In the genomic region with DNA sequence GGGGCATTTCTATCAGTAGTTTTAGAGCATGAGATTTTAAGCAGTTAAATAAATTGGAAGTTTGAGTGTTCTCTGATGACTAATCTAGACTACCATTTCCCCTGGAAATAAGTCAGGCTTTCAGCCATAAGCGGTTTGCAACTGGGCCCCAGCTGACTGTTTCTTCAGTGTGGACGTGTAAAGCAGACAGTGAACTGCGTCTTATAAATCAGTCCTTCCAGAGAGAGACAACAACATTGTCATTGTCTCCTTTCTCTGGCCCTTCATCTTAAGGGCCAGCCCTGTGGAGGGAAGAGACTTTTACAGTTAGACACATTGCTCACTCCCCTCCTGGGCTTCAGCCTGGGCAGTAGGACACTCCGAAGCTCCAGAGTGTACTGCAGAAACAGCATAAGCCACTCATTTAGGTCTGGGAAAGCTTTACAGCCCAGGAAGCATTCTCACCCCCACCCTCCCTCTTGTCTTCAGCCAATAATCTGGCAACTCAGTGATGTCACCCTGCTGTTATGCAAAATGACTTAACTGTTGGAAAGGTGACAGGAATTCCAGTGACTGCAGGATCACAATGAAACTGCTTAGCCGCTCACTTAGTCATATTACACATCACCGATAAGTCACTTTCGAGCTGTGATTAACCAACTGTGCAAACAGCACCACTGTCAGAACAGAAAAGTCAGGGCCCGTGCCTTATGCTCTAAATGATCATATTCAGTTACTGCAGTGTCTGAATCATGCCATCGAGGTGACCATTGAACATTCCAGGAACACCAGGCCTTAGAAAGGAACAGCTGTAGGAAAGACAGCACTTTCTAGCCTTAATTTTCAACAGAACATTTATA, we compare ENCODE assay signal across 7 mouse cellular contexts. TPM values are rescaled to one million over a fixed set of nuclear protein-coding genes. Genes with fewer than 3 reads are reported as not detected.
DNase-seq lines count a peak whose midpoint lies in the region; ATAC-seq and TF ChIP-seq lines count a peak whose summit lies in the region.

No protein-coding gene starts in this region.

- H3K4me3 ChIP-seq in bone marrow macrophage, adult 2 months (ENCODE audit: insufficient read depth, low read length), result peak overlapping the region; percentile 23
- H3K4me3 ChIP-seq in embryonic facial prominence, embryonic 11.5 days (ENCODE audit: low read depth, low read length), result no peak overlapping the region
- H3K4me3 ChIP-seq in heart, embryonic 10.5 days, result peak overlapping the region; percentile 43
- H3K4me3 ChIP-seq in limb, embryonic 14.5 days (replicated peaks; ENCODE audit: low read length), result no peak overlapping the region
- H3K4me3 ChIP-seq in midbrain, embryonic 16.5 days (ENCODE audit: low read depth, low read length), result peak overlapping the region; percentile 18; the same call in 1 of the 2 replicates

- no peak overlapping the region for H3K4me2 ChIP-seq in embryonic facial prominence, embryonic 11.5 days (ENCODE audit: low read depth, low read length)
- H3K4me2 ChIP-seq in limb, embryonic 14.5 days (replicated peaks; ENCODE audit: low read depth, low read length, severe bottlenecking), result peak overlapping the region; percentile 31; the same call in 1 of the 2 replicates
- peak overlapping the region; percentile 46 for H3K4me2 ChIP-seq in midbrain, embryonic 16.5 days (ENCODE audit: low read length)

- H3K27me3 ChIP-seq in embryonic facial prominence, embryonic 11.5 days (ENCODE audit: control insufficient read depth, insufficient read depth, low read length), result no peaks in the 10 kb centered on the region
- no peaks in the 10 kb centered on the region; the same call in 1 of the 2 replicates for H3K27me3 ChIP-seq in heart, embryonic 10.5 days (ENCODE audit: insufficient read depth, poor library complexity, severe bottlenecking)
- no peaks in the 10 kb centered on the region for H3K27me3 ChIP-seq in limb, embryonic 14.5 days (ENCODE audit: control insufficient read depth, insufficient read depth, low read length)
- H3K27me3 ChIP-seq in midbrain, embryonic 16.5 days (ENCODE audit: control insufficient read depth, insufficient read depth, low read depth, low read length), result no peaks in the 10 kb centered on the region

- TF ChIP-seq CTCF in bone marrow macrophage, adult 2 months (IDR thresholded peaks at IDR 0.05; ENCODE audit: low read depth, low read length), result no peak

- no peak overlapping the region for H3K27ac ChIP-seq in bone marrow macrophage, adult 2 months (ENCODE audit: insufficient read depth, low read depth, low read length)
- no peak overlapping the region for H3K27ac ChIP-seq in embryonic facial prominence, embryonic 11.5 days (replicated peaks; ENCODE audit: low read depth, low read length)
- H3K27ac ChIP-seq in heart, embryonic 10.5 days, result peak overlapping the region; percentile 85
- H3K27ac ChIP-seq in limb, embryonic 14.5 days (replicated peaks; ENCODE audit: low read depth, low read length), result peak overlapping the region; percentile 65
- no peak overlapping the region for H3K27ac ChIP-seq in midbrain, embryonic 16.5 days (ENCODE audit: low read length)

- H3K36me3 ChIP-seq in embryonic facial prominence, embryonic 11.5 days (replicated peaks; ENCODE audit: control insufficient read depth, insufficient read depth, low read depth, low read length), result no peaks in the 10 kb centered on the region
- no peaks in the 10 kb centered on the region for H3K36me3 ChIP-seq in heart, embryonic 10.5 days
- H3K36me3 ChIP-seq in limb, embryonic 14.5 days (ENCODE audit: control insufficient read depth, insufficient read depth, low read length), result no peaks in the 10 kb centered on the region
- H3K36me3 ChIP-seq in midbrain, embryonic 16.5 days (ENCODE audit: control insufficient read depth, insufficient read depth, low read length), result no peaks in the 10 kb centered on the region

- peaks cover 33% of the 10 kb centered on the region for H3K4me1 ChIP-seq in bone marrow macrophage, adult 2 months (ENCODE audit: control insufficient read depth, insufficient read depth, low read length)
- no peaks in the 10 kb centered on the region for H3K4me1 ChIP-seq in embryonic facial prominence, embryonic 11.5 days (ENCODE audit: control insufficient read depth, insufficient read depth, low read length)
- H3K4me1 ChIP-seq in heart, embryonic 10.5 days, result peaks cover 32% of the 10 kb centered on the region
- H3K4me1 ChIP-seq in limb, embryonic 14.5 days (ENCODE audit: control insufficient read depth, insufficient read depth, low read length), result peaks cover 28% of the 10 kb centered on the region
- peaks cover 9% of the 10 kb centered on the region; the same call in 1 of the 2 replicates for H3K4me1 ChIP-seq in midbrain, embryonic 16.5 days (ENCODE audit: control insufficient read depth, insufficient read depth, low read length)

- TF ChIP-seq POLR2A in bone marrow macrophage, adult 2 months (IDR thresholded peaks at IDR 0.05; ENCODE audit: borderline replicate concordance, low read depth, low read length), result no peak
- TF ChIP-seq POLR2A in limb, embryonic 14.5 days (IDR thresholded peaks at IDR 0.05; ENCODE audit: borderline replicate concordance, extremely low read depth, insufficient read depth, insufficient read length), result no peak

- WGBS in embryonic facial prominence, embryonic 11.5 days, result 13% methylated on average over 9 of the region's 9 CpGs
- 4% methylated on average over 9 of the region's 9 CpGs for WGBS in heart, embryonic 10.5 days
- 7% methylated on average over 9 of the region's 9 CpGs for WGBS in limb, embryonic 14.5 days
- 7% methylated on average over 9 of the region's 9 CpGs for WGBS in midbrain, embryonic 16.5 days

- no peak overlapping the region for H3K9ac ChIP-seq in embryonic facial prominence, embryonic 11.5 days (replicated peaks; ENCODE audit: low read length)
- peak overlapping the region; percentile 25; the same call in 1 of the 2 replicates for H3K9ac ChIP-seq in limb, embryonic 14.5 days (ENCODE audit: low read depth, low read length, severe bottlenecking)
- no peak overlapping the region for H3K9ac ChIP-seq in midbrain, embryonic 16.5 days (ENCODE audit: low read depth, low read length)

- H3K9me3 ChIP-seq in embryonic facial prominence, embryonic 11.5 days (replicated peaks; ENCODE audit: control insufficient read depth, low read length), result no peaks in the 10 kb centered on the region
- H3K9me3 ChIP-seq in heart, embryonic 10.5 days, result no peaks in the 10 kb centered on the region
- H3K9me3 ChIP-seq in limb, embryonic 14.5 days (ENCODE audit: control insufficient read depth, low read length), result no peaks in the 10 kb centered on the region
- no peaks in the 10 kb centered on the region for H3K9me3 ChIP-seq in midbrain, embryonic 16.5 days (replicated peaks; ENCODE audit: control insufficient read depth, low read length, poor library complexity, severe bottlenecking)

- peak; percentile 73 for ATAC-seq in embryonic facial prominence, embryonic 11.5 days (replicated peaks; ENCODE audit: insufficient number of reproducible peaks, low FRiP score, low TSS enrichment, low read depth)
- ATAC-seq in limb, embryonic 14.5 days (ENCODE audit: low FRiP score, low read depth), result peak; percentile 92
- peak; percentile 94 for ATAC-seq in midbrain, embryonic 16.5 days

- peak; percentile 65 for DNase-seq in embryonic facial prominence, embryonic 11.5 days (ENCODE audit: low spot score)
- peak; percentile 90 for DNase-seq in heart, embryonic 10.5 days (ENCODE audit: low spot score)
- peak; percentile 60 to 83 for DNase-seq in kidney, adult 8-10 months
- DNase-seq in limb, embryonic 14.5 days (ENCODE audit: low spot score), result peak; percentile 93
- DNase-seq in spleen, postnatal 14 days (ENCODE audit: low spot score in 2 of 2), result no peak

RNA-seq across cellular contexts. Expression of a gene that starts 42.2 kb away (rescaled TPM):
- 15.3 and 20.1 TPM in 2 replicates for polyA plus RNA-seq in bone marrow macrophage, adult 2 months (2012; ENCODE audit: insufficient read depth, insufficient read length, missing spikeins)
- polyA plus RNA-seq in embryonic facial prominence, embryonic 11.5 days (2014; fragmentation: Nextera tagmentation; extraction: Ambion mirVana), result 10.9 and 12.8 TPM in 2 replicates
- polyA plus RNA-seq in heart, embryonic 10.5 days (2016; fragmentation: Nextera tagmentation; extraction: Ambion mirVana), result 12.2 and 13.3 TPM in 2 replicates
- 19.6 and 26.3 TPM in 2 replicates for polyA plus RNA-seq in limb, embryonic 14.5 days (2012; rRNA removed)
- polyA plus RNA-seq in limb, embryonic 14.5 days (2014; fragmentation: Nextera tagmentation; extraction: Ambion mirVana), result 17.1 and 20.5 TPM in 2 replicates
- 7.2 and 8.5 TPM in 2 replicates for polyA plus RNA-seq in midbrain, embryonic 16.5 days (2015; fragmentation: Nextera tagmentation; extraction: Ambion mirVana)

Comparison
In these comparisons a context has a peak if more than half of its experiments do, and no peak if none do; other contexts are left out.
1. H3K27ac ChIP-seq: peak in heart, embryonic 10.5 days (single experiment) and limb, embryonic 14.5 days (single experiment); none in bone marrow macrophage, adult 2 months (single experiment), embryonic facial prominence, embryonic 11.5 days (single experiment) and midbrain, embryonic 16.5 days (single experiment).
2. H3K4me3 ChIP-seq: peak in bone marrow macrophage, adult 2 months (single experiment), heart, embryonic 10.5 days (single experiment) and midbrain, embryonic 16.5 days (single experiment); none in embryonic facial prominence, embryonic 11.5 days (single experiment) and limb, embryonic 14.5 days (single experiment).
3. DNase-seq: peak in embryonic facial prominence, embryonic 11.5 days (single experiment), heart, embryonic 10.5 days (single experiment), kidney, adult 8-10 months (2 of 2) and limb, embryonic 14.5 days (single experiment); none in spleen, postnatal 14 days (0 of 2).
4. Peak in every context shown above with its lines, with median percentiles within 50 percentile points of each other: ATAC-seq.